28 mouse cellular contexts compared by ENCODE assay signal in the genomic region with DNA sequence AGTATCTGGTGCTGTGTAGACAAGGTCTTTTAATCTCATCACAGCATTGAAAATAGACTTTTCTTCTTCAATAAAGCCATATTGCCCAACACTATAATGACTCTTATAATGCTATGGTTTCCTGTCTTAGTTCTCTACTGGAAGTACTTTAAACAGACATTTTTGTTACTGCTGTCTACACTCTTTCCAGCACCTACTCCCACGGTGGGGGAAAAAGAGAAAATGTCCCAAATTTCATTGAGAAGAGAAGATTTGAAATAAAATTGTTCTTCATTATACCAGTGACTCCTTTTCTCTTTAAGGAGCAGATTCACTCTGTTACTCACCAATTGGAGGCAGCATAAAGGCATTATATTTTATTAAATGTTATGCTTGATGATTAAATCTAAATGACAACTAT.
"Had no signal": no experiment of that assay in that cellular context is flagged by ENCODE, and none has a peak within 500 bp of the region (broad histone marks: within the 10 kb centered on the region; RNA-seq: fewer than 3 reads in every experiment).

No protein-coding gene starts in this region.

- H3K36me3 ChIP-seq: embryonic facial prominence, embryonic 10.5 days; embryonic facial prominence, embryonic 12.5 days; embryonic facial prominence, embryonic 13.5 days; embryonic facial prominence, embryonic 15.5 days; forebrain, embryonic 10.5 days; forebrain, embryonic 12.5 days; forebrain, embryonic 15.5 days had no signal

- H3K27me3 ChIP-seq: embryonic facial prominence, embryonic 12.5 days; embryonic facial prominence, embryonic 13.5 days; embryonic facial prominence, embryonic 15.5 days; forebrain, embryonic 12.5 days; forebrain, embryonic 13.5 days; forebrain, embryonic 15.5 days had no signal

- H3K4me3 ChIP-seq: embryonic facial prominence, embryonic 10.5 days; embryonic facial prominence, embryonic 12.5 days; embryonic facial prominence, embryonic 13.5 days; embryonic facial prominence, embryonic 15.5 days; erythroblast, embryonic 14.5 days; forebrain, embryonic 10.5 days; forebrain, embryonic 12.5 days; forebrain, embryonic 13.5 days; forebrain, embryonic 15.5 days; gastrocnemius, adult 2 months; heart, adult 2 months had no signal

- ATAC-seq: forebrain, embryonic 13.5 days; forebrain, embryonic 14.5 days; forebrain, embryonic 15.5 days; forebrain, embryonic 16.5 days; forebrain, postnatal 0 days had no signal

- H3K9me3 ChIP-seq: embryonic facial prominence, embryonic 10.5 days; embryonic facial prominence, embryonic 12.5 days; embryonic facial prominence, embryonic 13.5 days; embryonic facial prominence, embryonic 15.5 days; forebrain, embryonic 10.5 days; forebrain, embryonic 12.5 days; forebrain, embryonic 13.5 days; forebrain, embryonic 15.5 days had no signal

- H3K9ac ChIP-seq: embryonic facial prominence, embryonic 12.5 days; embryonic facial prominence, embryonic 13.5 days; embryonic facial prominence, embryonic 15.5 days; forebrain, embryonic 12.5 days; forebrain, embryonic 13.5 days; forebrain, embryonic 15.5 days; forebrain, postnatal 0 days had no signal

- DNase-seq: cerebellum, adult 8-10 months; cerebellum, adult 9-10 months; cerebellum, adult 9-11 months; cerebellum, postnatal 10 days; cerebellum, postnatal 14 days; cerebellum, postnatal 25 days; cerebellum, postnatal 36 days; embryo, embryonic 11 days; forebrain, postnatal 0 days; gastrocnemius, adult 2 months; gastrocnemius, postnatal 10 days; gastrocnemius, postnatal 14 days; gastrocnemius, postnatal 25 days; gastrocnemius, postnatal 36 days; heart, adult 11 months; heart, adult 18-20 months; heart, adult 2 months had no signal

- H3K4me1 ChIP-seq: embryonic facial prominence, embryonic 10.5 days; embryonic facial prominence, embryonic 12.5 days; embryonic facial prominence, embryonic 13.5 days; embryonic facial prominence, embryonic 15.5 days; forebrain, embryonic 10.5 days; forebrain, embryonic 12.5 days; forebrain, embryonic 13.5 days; forebrain, embryonic 15.5 days had no signal

- H3K27ac ChIP-seq: embryonic facial prominence, embryonic 10.5 days; embryonic facial prominence, embryonic 12.5 days; embryonic facial prominence, embryonic 13.5 days; embryonic facial prominence, embryonic 15.5 days; forebrain, embryonic 10.5 days; forebrain, embryonic 12.5 days; forebrain, embryonic 13.5 days; forebrain, embryonic 15.5 days; gastrocnemius, adult 2 months; heart, adult 2 months had no signal

- H3K4me2 ChIP-seq: embryonic facial prominence, embryonic 12.5 days; embryonic facial prominence, embryonic 13.5 days; embryonic facial prominence, embryonic 15.5 days; forebrain, embryonic 12.5 days; forebrain, embryonic 13.5 days; forebrain, embryonic 15.5 days had no signal
